Comparison of ENCODE assay signal across 42 mouse cellular contexts in the genomic region with DNA sequence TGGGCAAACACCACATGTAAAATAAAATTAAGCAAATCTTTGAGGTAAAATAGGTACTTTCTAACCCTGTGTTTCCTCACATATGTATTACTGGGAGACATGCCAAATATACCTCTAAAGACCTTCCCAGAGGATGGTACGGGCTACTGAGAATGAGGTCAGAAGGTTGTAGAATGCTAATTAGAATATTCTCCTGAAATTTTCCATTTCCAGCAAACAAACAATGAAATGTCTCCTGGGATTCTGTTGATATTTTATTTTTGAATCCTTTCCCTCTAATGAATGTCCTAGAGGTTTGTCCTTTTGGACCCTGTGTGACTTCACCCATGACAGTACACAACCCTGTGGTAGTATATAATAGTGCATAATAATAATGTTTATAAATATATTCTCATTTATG. TPM values are rescaled to one million over a fixed set of nuclear protein-coding genes. Genes with fewer than 3 reads are reported as not detected.
"Had no signal": no experiment of that assay in that cellular context is flagged by ENCODE, and none has a peak within 500 bp of the region (broad histone marks: within the 10 kb centered on the region; RNA-seq: fewer than 3 reads in every experiment).

Gene Olfr214 (plus strand): TSS at position 301 of the 400 bp plus-strand sequence.

- H3K9ac ChIP-seq: heart, embryonic 12.5 days; heart, embryonic 13.5 days; heart, embryonic 15.5 days; hindbrain, embryonic 12.5 days; hindbrain, embryonic 13.5 days; hindbrain, embryonic 14.5 days; hindbrain, embryonic 15.5 days; intestine, embryonic 15.5 days had no signal

- H3K27me3 ChIP-seq: heart, embryonic 13.5 days; heart, embryonic 15.5 days; hindbrain, embryonic 12.5 days; hindbrain, embryonic 13.5 days; hindbrain, embryonic 15.5 days; intestine, embryonic 15.5 days had no signal

- H3K4me2 ChIP-seq: heart, embryonic 11.5 days; heart, embryonic 12.5 days; heart, embryonic 13.5 days; heart, embryonic 15.5 days; hindbrain, embryonic 12.5 days; hindbrain, embryonic 13.5 days; hindbrain, embryonic 14.5 days; hindbrain, embryonic 15.5 days; intestine, embryonic 15.5 days had no signal

- H3K4me3 ChIP-seq: heart, embryonic 10.5 days; heart, embryonic 12.5 days; heart, embryonic 13.5 days; heart, embryonic 15.5 days; hindbrain, embryonic 10.5 days; hindbrain, embryonic 12.5 days; hindbrain, embryonic 13.5 days; hindbrain, embryonic 15.5 days; intestine, embryonic 15.5 days; layer of hippocampus, adult 2 months; left cerebral cortex, adult 2 months had no signal

- ATAC-seq: hindbrain, embryonic 16.5 days; hindbrain, postnatal 0 days; inflammation-experienced regulatory T-cells, adult 6 months; intestine, embryonic 15.5 days; intestine, embryonic 16.5 days; intestine, postnatal 0 days had no signal

- H3K4me1 ChIP-seq: heart, embryonic 10.5 days; heart, embryonic 12.5 days; heart, embryonic 13.5 days; heart, embryonic 15.5 days; hindbrain, embryonic 10.5 days; hindbrain, embryonic 12.5 days; hindbrain, embryonic 13.5 days; hindbrain, embryonic 15.5 days; intestine, embryonic 15.5 days had no signal

- H3K36me3 ChIP-seq: heart, embryonic 10.5 days; heart, embryonic 12.5 days; heart, embryonic 13.5 days; heart, embryonic 15.5 days; hindbrain, embryonic 10.5 days; hindbrain, embryonic 12.5 days; hindbrain, embryonic 13.5 days; hindbrain, embryonic 15.5 days; intestine, embryonic 15.5 days had no signal

- H3K27ac ChIP-seq: heart, embryonic 10.5 days; heart, embryonic 13.5 days; heart, embryonic 15.5 days; hindbrain, embryonic 10.5 days; hindbrain, embryonic 12.5 days; hindbrain, embryonic 13.5 days; hindbrain, embryonic 14.5 days; hindbrain, embryonic 15.5 days; hindbrain, postnatal 0 days; intestine, embryonic 15.5 days; kidney, postnatal 0 days; layer of hippocampus, adult 2 months; left cerebral cortex, adult 2 months had no signal

- H3K9me3 ChIP-seq: heart, embryonic 10.5 days; heart, embryonic 12.5 days; heart, embryonic 13.5 days; heart, embryonic 15.5 days; hindbrain, embryonic 10.5 days; hindbrain, embryonic 12.5 days; hindbrain, embryonic 13.5 days; hindbrain, embryonic 15.5 days; intestine, embryonic 15.5 days had no signal

- DNase-seq: heart, postnatal 10 days; heart, postnatal 14 days; heart, postnatal 36 days; heart, postnatal 4 days; kidney, adult 11 months; kidney, adult 18-20 months; kidney, adult 2 months; kidney, adult 8-10 months; kidney, adult 9 months; kidney, postnatal 10 days; kidney, postnatal 14 days; kidney, postnatal 25 days; kidney, postnatal 36 days; layer of hippocampus, adult 9-11 months; layer of hippocampus, postnatal 36 days had no signal

RNA-seq across cellular contexts. Expression of gene Olfr214, which starts in this region (rescaled TPM):
- polyA plus RNA-seq: heart, embryonic 10.5 days; heart, embryonic 11.5 days; heart, embryonic 12.5 days; heart, embryonic 13.5 days; heart, embryonic 14.5 days; heart, embryonic 15.5 days; heart, embryonic 16.5 days; heart, postnatal 0 days; hindbrain, embryonic 10.5 days; hindbrain, embryonic 11.5 days; hindbrain, embryonic 12.5 days; hindbrain, embryonic 13.5 days; hindbrain, embryonic 14.5 days; hindbrain, embryonic 15.5 days; hindbrain, embryonic 16.5 days; hindbrain, postnatal 0 days; inflammation-experienced regulatory T-cells, adult 6 months; intestine, embryonic 14.5 days; intestine, embryonic 15.5 days; intestine, embryonic 16.5 days; intestine, postnatal 0 days; kidney, adult 2 months; kidney, embryonic 14.5 days; kidney, embryonic 16.5 days; kidney, postnatal 0 days; large intestine, adult 2 months had no signal
